Mouse (Mus musculus): ENCODE results near the gene Ern1. TPM values are rescaled to one million over a fixed set of nuclear protein-coding genes. Genes with fewer than 3 reads are reported as not detected.
"Not testable (repeated sequence)": the region's sequence is repeated elsewhere in the genome, so short reads cannot be mapped to it uniquely, and the experiment has no call there.

The Ern1 gene
- polyA plus RNA-seq, 1 experiment from 2014 or later = 5.7 TPM

- H3K4me1 ChIP-seq (replicated peaks) = peaks cover 20% of the 10 kb centered on the region
- H3K4me2 ChIP-seq = no peak overlapping the region
- no peaks in the 10 kb centered on the region for H3K27me3 ChIP-seq (replicated peaks)
- 80% methylated on average over 5 of the region's 5 CpGs for WGBS
- no peaks in the 10 kb centered on the region for H3K9me3 ChIP-seq (replicated peaks)
- H3K9ac ChIP-seq = no peak overlapping the region
- ATAC-seq (ENCODE audit: insufficient number of reproducible peaks, low FRiP score) = no peak
- no peak overlapping the region for H3K27ac ChIP-seq (ENCODE audit: poor library complexity, severe bottlenecking)
- H3K4me3 ChIP-seq = no peak overlapping the region
- H3K36me3 ChIP-seq = peaks cover 1% of the 10 kb centered on the region; the same call in 1 of the 2 replicates
Observed at GRCm38 (mm10) chr11:106461145-106461932, 26.3 kb downstream of the Ern1 start.

- 69% methylated on average over 1 of the region's 1 CpGs for WGBS
- Histone ChIP-seq H3K36me3 (peaks cover 6% of the 10 kb centered on the region; the same call in 1 of the 2 replicates), H3K9ac (no peak overlapping the region), H3K27ac (ENCODE audit: poor library complexity, severe bottlenecking) (no peak overlapping the region), H3K4me2 (no peak overlapping the region), H3K27me3 (replicated peaks) (no peaks in the 10 kb centered on the region), H3K4me1 (replicated peaks) (peaks cover 18% of the 10 kb centered on the region), H3K9me3 (replicated peaks) (no peaks in the 10 kb centered on the region), H3K4me3 (no peak overlapping the region)
- ATAC-seq (ENCODE audit: insufficient number of reproducible peaks, low FRiP score) = no peak
Observed at GRCm38 (mm10) chr11:106460671-106461070, 27.0 kb downstream of the Ern1 start.

GRCm38 (mm10) chr11:106458540-106458939 is 29.1 kb downstream of the Ern1 start:
- no peak overlapping the region for H3K9ac ChIP-seq
- H3K36me3 ChIP-seq = peaks cover 6% of the 10 kb centered on the region; the same call in 1 of the 2 replicates
- WGBS = 66% methylated on average over 4 of the region's 4 CpGs
- H3K27me3 ChIP-seq (replicated peaks) = no peaks in the 10 kb centered on the region
- no peak overlapping the region for H3K4me3 ChIP-seq
- H3K4me2 ChIP-seq = no peak overlapping the region
- no peak overlapping the region for H3K27ac ChIP-seq (ENCODE audit: poor library complexity, severe bottlenecking)
- H3K9me3 ChIP-seq (replicated peaks) = no peaks in the 10 kb centered on the region
- H3K4me1 ChIP-seq (replicated peaks) = peaks cover 18% of the 10 kb centered on the region
- no peak for ATAC-seq (ENCODE audit: insufficient number of reproducible peaks, low FRiP score)

GRCm38 (mm10) chr11:106443646-106444045 is 44.0 kb downstream of the Ern1 start:
- no peak for ATAC-seq (ENCODE audit: insufficient number of reproducible peaks, low FRiP score)
- H3K4me3 ChIP-seq = no peak overlapping the region
- WGBS = 30% methylated on average over 3 of the region's 3 CpGs

GRCm38 (mm10) chr11:106442564-106442963 is 45.1 kb downstream of the Ern1 start:
- H3K27ac ChIP-seq (ENCODE audit: poor library complexity, severe bottlenecking); H3K4me1 ChIP-seq (replicated peaks); H3K27me3 ChIP-seq (replicated peaks); H3K4me3 ChIP-seq; H3K9me3 ChIP-seq (replicated peaks); H3K9ac ChIP-seq; ATAC-seq (ENCODE audit: insufficient number of reproducible peaks, low FRiP score); H3K4me2 ChIP-seq; H3K36me3 ChIP-seq: not testable (repeated sequence)
- WGBS = 88% methylated on average over 2 of the region's 2 CpGs

More at GRCm38 (mm10) chr11:106443646-106444045, 44.0 kb downstream of the Ern1 start:
- H3K9me3 ChIP-seq (replicated peaks) = no peaks in the 10 kb centered on the region
- peaks cover 10% of the 10 kb centered on the region for H3K4me1 ChIP-seq (replicated peaks)
- H3K27me3 ChIP-seq (replicated peaks) = no peaks in the 10 kb centered on the region
- no peak overlapping the region for H3K9ac ChIP-seq
- H3K36me3 ChIP-seq = 0 out of 2 replicates have a peak, but pooled peaks cover 6% of the 10 kb centered on the region
- H3K4me2 ChIP-seq = no peak overlapping the region
- H3K27ac ChIP-seq (ENCODE audit: poor library complexity, severe bottlenecking) = no peak overlapping the region

- WGBS = 89% methylated on average over 2 of the region's 2 CpGs
- no peak overlapping the region for H3K27ac ChIP-seq (ENCODE audit: poor library complexity, severe bottlenecking)
- no peaks in the 10 kb centered on the region for H3K9me3 ChIP-seq (replicated peaks)
- no peak overlapping the region for H3K4me3 ChIP-seq
- H3K4me2 ChIP-seq = no peak overlapping the region
- H3K9ac ChIP-seq = no peak overlapping the region
- H3K4me1 ChIP-seq (replicated peaks) = peaks cover 8% of the 10 kb centered on the region
- H3K36me3 ChIP-seq = 0 out of 2 replicates have a peak, but pooled peaks cover 3% of the 10 kb centered on the region
- H3K27me3 ChIP-seq (replicated peaks) = no peaks in the 10 kb centered on the region
- ATAC-seq (ENCODE audit: insufficient number of reproducible peaks, low FRiP score) = no peak
Observed at GRCm38 (mm10) chr11:106440318-106440717, 47.3 kb downstream of the Ern1 start.

- Histone ChIP-seq H3K9ac (no peak overlapping the region), H3K4me2 (no peak overlapping the region), H3K36me3 (0 out of 2 replicates have a peak, but pooled peaks cover 3% of the 10 kb centered on the region), H3K27ac (ENCODE audit: poor library complexity, severe bottlenecking) (no peak overlapping the region), H3K27me3 (replicated peaks) (no peaks in the 10 kb centered on the region), H3K4me1 (replicated peaks) (peaks cover 8% of the 10 kb centered on the region), H3K4me3 (no peak overlapping the region), H3K9me3 (replicated peaks) (no peaks in the 10 kb centered on the region)
- no peak for ATAC-seq (ENCODE audit: insufficient number of reproducible peaks, low FRiP score)
- WGBS = 65% methylated on average over 3 of the region's 3 CpGs
Observed at GRCm38 (mm10) chr11:106439355-106439754, 48.3 kb downstream of the Ern1 start.

GRCm38 (mm10) chr11:106438524-106439177 is 49.0 kb downstream of the Ern1 start:
- Histone ChIP-seq H3K4me2 (no peak overlapping the region), H3K4me1 (replicated peaks) (peaks cover 8% of the 10 kb centered on the region), H3K9me3 (replicated peaks) (no peaks in the 10 kb centered on the region), H3K9ac (no peak overlapping the region), H3K4me3 (no peak overlapping the region), H3K36me3 (0 out of 2 replicates have a peak, but pooled peaks cover 7% of the 10 kb centered on the region), H3K27ac (ENCODE audit: poor library complexity, severe bottlenecking) (0 out of 2 replicates have a peak overlapping the region, but pooled peaks have one; percentile 22), H3K27me3 (replicated peaks) (no peaks in the 10 kb centered on the region)
- no peak for ATAC-seq (ENCODE audit: insufficient number of reproducible peaks, low FRiP score)
- WGBS = 19% methylated on average over 4 of the region's 4 CpGs

- no peak for ATAC-seq (ENCODE audit: insufficient number of reproducible peaks, low FRiP score)
- Histone ChIP-seq H3K9me3 (replicated peaks) (no peaks in the 10 kb centered on the region), H3K27ac (ENCODE audit: poor library complexity, severe bottlenecking) (no peak overlapping the region), H3K9ac (no peak overlapping the region), H3K4me3 (no peak overlapping the region), H3K36me3 (0 out of 2 replicates have a peak, but pooled peaks cover 7% of the 10 kb centered on the region), H3K4me1 (replicated peaks) (peaks cover 8% of the 10 kb centered on the region), H3K4me2 (no peak overlapping the region), H3K27me3 (replicated peaks) (no peaks in the 10 kb centered on the region)
- WGBS = 87% methylated on average over 2 of the region's 2 CpGs
Observed at GRCm38 (mm10) chr11:106437543-106437942, 50.1 kb downstream of the Ern1 start.

- no peak for ATAC-seq (ENCODE audit: insufficient number of reproducible peaks, low FRiP score)
- WGBS = 86% methylated on average over 5 of the region's 5 CpGs
- H3K27me3 ChIP-seq (replicated peaks) = no peaks in the 10 kb centered on the region
- H3K4me1 ChIP-seq (replicated peaks) = peaks cover 8% of the 10 kb centered on the region
- 0 out of 2 replicates have a peak, but pooled peaks cover 7% of the 10 kb centered on the region for H3K36me3 ChIP-seq
- H3K27ac ChIP-seq (ENCODE audit: poor library complexity, severe bottlenecking) = no peak overlapping the region
- H3K9me3 ChIP-seq (replicated peaks) = no peaks in the 10 kb centered on the region
- no peak overlapping the region for H3K4me3 ChIP-seq
- H3K4me2 ChIP-seq = no peak overlapping the region
- H3K9ac ChIP-seq = no peak overlapping the region
Observed at GRCm38 (mm10) chr11:106437039-106437438, 50.6 kb downstream of the Ern1 start.

GRCm38 (mm10) chr11:106430392-106430791 is 57.3 kb downstream of the Ern1 start:
- Histone ChIP-seq H3K9ac (no peak overlapping the region), H3K9me3 (replicated peaks) (no peaks in the 10 kb centered on the region), H3K4me3 (no peak overlapping the region), H3K36me3 (peaks cover 9% of the 10 kb centered on the region; the same call in 1 of the 2 replicates), H3K27ac (ENCODE audit: poor library complexity, severe bottlenecking) (no peak overlapping the region), H3K27me3 (replicated peaks) (no peaks in the 10 kb centered on the region), H3K4me2 (no peak overlapping the region), H3K4me1 (replicated peaks) (0 out of 2 replicates have a peak, but pooled peaks cover 5% of the 10 kb centered on the region)
- no peak for ATAC-seq (ENCODE audit: insufficient number of reproducible peaks, low FRiP score)
- 85% methylated on average over 5 of the region's 5 CpGs for WGBS
